Mouse (Mus musculus) mature B cell (primary cell): Measurements from ENCODE around the gene Ints7.

Experiments used
- in situ Hi-C: fragments of 300-500 bp; cut with MboI; formaldehyde crosslinking; loops from 2 replicates; pipeline ENCODE4 v1.14.3; 2019

Gene Ints7

GRCm38 (mm10) chr1:191575458-191576247 lies at the start of gene Ints7, which contains the start of gene Dtl:
Ints7 (plus strand) TSS chr1:191575636.
Dtl (minus strand) TSS chr1:191575544.
- in situ Hi-C loops = loop anchor here (10.0 kb wide), 1 partner anchor 181 kb away; no protein-coding TSS in a partner anchor

GRCm38 (mm10) chr1:191527089-191527488 lies 48.3 kb upstream of the Ints7 start:
- in situ Hi-C loops = no loop called here

GRCm38 (mm10) chr1:191527921-191528612 lies 47.4 kb upstream of the Ints7 start:
- in situ Hi-C loops = no loop called here

- in situ Hi-C loops = no loop called here
These were observed 46.0 kb upstream of the Ints7 start for GRCm38 (mm10) chr1:191529406-191529805.

GRCm38 (mm10) chr1:191531023-191531422 lies 44.4 kb upstream of the Ints7 start:
- in situ Hi-C loops = no loop called here

- in situ Hi-C loops = no loop called here
These were observed 40.5 kb upstream of the Ints7 start for GRCm38 (mm10) chr1:191534896-191535295.

GRCm38 (mm10) chr1:191540300-191540699 lies 35.1 kb upstream of the Ints7 start:
- in situ Hi-C loops = no loop called here

- in situ Hi-C loops = no loop called here
These were observed 34.4 kb upstream of the Ints7 start for GRCm38 (mm10) chr1:191541014-191541413.

- in situ Hi-C loops = no loop called here
These were observed 33.8 kb upstream of the Ints7 start for GRCm38 (mm10) chr1:191541619-191542018.

- in situ Hi-C loops = no loop called here
These were observed 31.7 kb upstream of the Ints7 start for GRCm38 (mm10) chr1:191543747-191544146.

GRCm38 (mm10) chr1:191550786-191551185 lies 24.6 kb upstream of the Ints7 start:
- in situ Hi-C loops = no loop called here

- in situ Hi-C loops = no loop called here
These were observed 18.3 kb upstream of the Ints7 start for GRCm38 (mm10) chr1:191557109-191557508.

GRCm38 (mm10) chr1:191559779-191560178 lies 15.7 kb upstream of the Ints7 start:
- in situ Hi-C loops = no loop called here

- in situ Hi-C loops = no loop called here
These were observed 12.5 kb upstream of the Ints7 start for GRCm38 (mm10) chr1:191562823-191563365.

- in situ Hi-C loops = no loop called here
These were observed 7.6 kb upstream of the Ints7 start for GRCm38 (mm10) chr1:191567859-191568258.

GRCm38 (mm10) chr1:191569625-191570024 lies 5.8 kb upstream of the Ints7 start:
- in situ Hi-C loops = loop anchor here (10.0 kb wide), 1 partner anchor 175 kb away; no protein-coding TSS in a partner anchor

GRCm38 (mm10) chr1:191570415-191570814 lies 5.0 kb upstream of the Ints7 start:
- in situ Hi-C loops = loop anchor here (10.0 kb wide), 1 partner anchor 176 kb away; no protein-coding TSS in a partner anchor

- in situ Hi-C loops = loop anchor here (10.0 kb wide), 1 partner anchor 179 kb away; no protein-coding TSS in a partner anchor
These were observed 1.4 kb upstream of the Ints7 start for GRCm38 (mm10) chr1:191573906-191574639.

GRCm38 (mm10) chr1:191574871-191575457 lies 472 bp upstream of the Ints7 start:
- in situ Hi-C loops = loop anchor here (10.0 kb wide), 1 partner anchor 180 kb away; no protein-coding TSS in a partner anchor

- in situ Hi-C loops = loop anchor here (10.0 kb wide), 1 partner anchor 185 kb away; no protein-coding TSS in a partner anchor
These were observed 4.1 kb downstream of the Ints7 start for GRCm38 (mm10) chr1:191579524-191579923.

GRCm38 (mm10) chr1:191581641-191582040 lies 6.2 kb downstream of the Ints7 start:
- in situ Hi-C loops = loop anchor here (10.0 kb wide), 1 partner anchor 233 kb away; no protein-coding TSS in a partner anchor
